8 mouse cellular contexts compared by ENCODE assay signal in the genomic region with DNA sequence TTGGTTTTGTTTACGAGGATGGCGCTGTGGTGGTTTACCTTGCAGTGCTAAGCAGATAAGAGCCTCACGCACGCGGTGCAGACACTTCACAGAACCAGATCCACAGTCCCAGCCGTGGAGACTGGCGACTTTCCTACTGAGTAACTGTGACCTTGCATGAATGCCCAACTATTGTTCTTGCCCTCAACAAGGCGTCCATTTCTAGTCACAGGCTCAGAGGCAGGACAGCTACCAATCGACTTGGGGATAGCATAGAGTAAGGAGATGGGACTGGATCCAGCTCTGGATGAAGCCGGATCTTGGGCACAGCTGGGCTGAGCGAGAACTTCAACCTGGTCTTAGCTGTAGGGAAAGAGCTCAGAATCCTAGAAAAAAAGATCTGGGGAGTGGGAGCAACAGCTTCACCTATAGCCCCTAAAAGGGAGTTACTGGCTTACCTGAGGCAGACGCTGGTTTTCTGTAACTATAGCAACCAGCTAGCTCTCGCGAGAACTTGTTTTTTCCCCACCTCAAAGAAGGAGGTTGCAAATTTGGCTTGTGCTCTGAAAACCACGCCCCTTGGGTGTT. TPM values are rescaled to one million over a fixed set of nuclear protein-coding genes. Genes with fewer than 3 reads are reported as not detected.
DNase-seq lines count a peak whose midpoint lies in the region; ATAC-seq and TF ChIP-seq lines count a peak whose summit lies in the region.

Cfap70 (minus strand) TSS at position 462 of the 567 bp plus-strand sequence.

- no peaks in the 10 kb centered on the region for H3K9me3 ChIP-seq in forebrain, embryonic 11.5 days (ENCODE audit: control insufficient read depth, low read length)

- DNase-seq in CD8-positive naive resting alpha-beta T cell, adult 2 months (ENCODE audit: low read depth in 2 of 2, low spot score in 2 of 2) = peak; percentile 17 to 51
- DNase-seq in brain, adult 2 months (ENCODE audit: low read depth, low spot score) = peak; percentile 86
- peak; percentile 71 for DNase-seq in forebrain, embryonic 11.5 days (ENCODE audit: low spot score)
- peak; percentile 33 to 65 for DNase-seq in heart, postnatal 14 days
- peak; percentile 56 for DNase-seq in large intestine, adult 2 months (ENCODE audit: low read depth, low spot score)
- DNase-seq in lung, adult 2 months = peak; percentile 40
- peak; percentile 37 for DNase-seq in ovary, adult 18-20 months (ENCODE audit: low spot score)
- DNase-seq in thymus, postnatal 0 days (ENCODE audit: low spot score) = peak; percentile 80

- H3K4me3 ChIP-seq in forebrain, embryonic 11.5 days (ENCODE audit: low read depth, low read length) = peak within 1 kb of the TSS; percentile 31
- peak within 1 kb of the TSS; percentile 20 for H3K4me3 ChIP-seq in lung, adult 2 months (replicated peaks; ENCODE audit: extremely low read depth, low read depth, low read length)

- intact Hi-C loops in heart, postnatal 14 days (cut with DNase I) = no loop called here

- no peaks in the 10 kb centered on the region for H3K36me3 ChIP-seq in forebrain, embryonic 11.5 days (ENCODE audit: control insufficient read depth, insufficient read depth, low read length)

- peak; percentile 56 for ATAC-seq in forebrain, embryonic 11.5 days (replicated peaks; ENCODE audit: low FRiP score)

- TF ChIP-seq CTCF in lung, adult 2 months (IDR thresholded peaks at IDR 0.05; ENCODE audit: insufficient read depth, low read length) = no peak

- no peaks in the 10 kb centered on the region for H3K27me3 ChIP-seq in forebrain, embryonic 11.5 days (ENCODE audit: control insufficient read depth, insufficient read depth, low read length)

- no peak for TF ChIP-seq POLR2A in lung, adult 2 months (IDR thresholded peaks at IDR 0.05; ENCODE audit: borderline replicate concordance, extremely low read depth, low read depth, low read length)

- no peak within 1 kb of the TSS for H3K27ac ChIP-seq in forebrain, embryonic 11.5 days (ENCODE audit: low read depth, low read length)

- H3K4me2 ChIP-seq in forebrain, embryonic 11.5 days (ENCODE audit: low read depth, low read length, severe bottlenecking) = peak within 1 kb of the TSS; percentile 59

- no peaks in the 10 kb centered on the region for H3K4me1 ChIP-seq in forebrain, embryonic 11.5 days (replicated peaks; ENCODE audit: control insufficient read depth, insufficient read depth, low read length)
- no peaks in the 10 kb centered on the region for H3K4me1 ChIP-seq in lung, adult 2 months (ENCODE audit: control insufficient read depth, insufficient read depth, low read length)

- peak within 1 kb of the TSS; percentile 39 for H3K9ac ChIP-seq in forebrain, embryonic 11.5 days (ENCODE audit: low read length)

- 4% methylated on average over 15 of the region's 15 CpGs for WGBS in forebrain, embryonic 11.5 days
- 3% methylated on average over 15 of the region's 15 CpGs for WGBS in large intestine, adult 2 months
- WGBS in lung, adult 2 months = 3% methylated on average over 15 of the region's 15 CpGs

RNA-seq across cellular contexts. Expression of gene Cfap70, which starts in this region (rescaled TPM):
- 0.24 and 0.64 TPM in 2 replicates for polyA plus RNA-seq in forebrain, embryonic 11.5 days (2014; fragmentation: Nextera tagmentation; extraction: Ambion mirVana)
- total RNA-seq in heart, postnatal 14 days (2021) = under 1 TPM; 0.12 to 0.27 TPM
- polyA plus RNA-seq in large intestine, adult 2 months (2012; rRNA removed) = 0.06 TPM in 1 of 2 replicates, not detected in the other
- 1.4 and 1.7 TPM in 2 replicates for polyA plus RNA-seq in lung, adult 2 months (2012; rRNA removed)
- 0.07 and 0.27 TPM in 2 replicates for polyA plus RNA-seq in thymus, postnatal 0 days (2015; fragmentation: Nextera tagmentation; extraction: Ambion mirVana)

Comparison
In these comparisons a context has a peak if more than half of its experiments do, and no peak if none do; other contexts are left out.
1. Peak in DNase-seq, ATAC-seq, H3K4me3 ChIP-seq, H3K9ac ChIP-seq and H3K4me2 ChIP-seq in forebrain, embryonic 11.5 days; RNA of the gene not detected or under 1 TPM.
2. Peak in DNase-seq in heart, postnatal 14 days; RNA of the gene not detected or under 1 TPM.
3. Peak in DNase-seq in large intestine, adult 2 months; RNA of the gene not detected or under 1 TPM.
4. Peak in DNase-seq in thymus, postnatal 0 days; RNA of the gene not detected or under 1 TPM.
5. DNase-seq: peak in every context shown above with its lines; median percentile 86 in brain, adult 2 months; 80 in thymus, postnatal 0 days; 71 in forebrain, embryonic 11.5 days; 56 in large intestine, adult 2 months; 49 in heart, postnatal 14 days; 40 in lung, adult 2 months; 37 in ovary, adult 18-20 months; 34 in CD8-positive naive resting alpha-beta T cell, adult 2 months.